Mouse (Mus musculus) testis, adult 2 months (tissue): ENCODE data around the gene Rundc1.

Experiments
- CTCF ChIP-seq: fragments of 200-500 bp; IDR thresholded peaks from 2 replicates; pipeline ENCODE4 v1.5.1; 2012; ENCODE audit warnings: low read depth, mild to moderate bottlenecking, inconsistent platforms, low read length, moderate library complexity; ENCODE audit not compliant: control insufficient read depth, insufficient read depth, insufficient replicate concordance
- POLR2A ChIP-seq: fragments of 200-500 bp; IDR thresholded peaks from 2 replicates; pipeline ENCODE4 v1.6.1; 2012; ENCODE audit warnings: low read depth, mild to moderate bottlenecking, inconsistent platforms, low read length, moderate library complexity; ENCODE audit not compliant: control insufficient read depth

- TF ChIP-seq CTCF (no peak), POLR2A (no peak)
Measured at GRCm38 (mm10) chr11:101415306-101415705, 9.6 kb upstream of the Rundc1 start.
